Mouse (Mus musculus) urinary bladder, postnatal 4 days (tissue): ENCODE measurements around the gene Zfp280d.
A peak's percentile ranks its signal among the peaks of the same experiment; 100 is the strongest.

Experiments
- DNase-seq, 2 experiments: peaks; one replicate each; pipeline ENCODE4 v3.0.0; 2021 to 2022; ENCODE audit warnings: low spot score in 2 of 2

The Zfp280d gene

GRCm38 (mm10) chr9:72274677-72275076 is at the start of gene Zfp280d:
Zfp280d (plus strand) TSS chr9:72274860.
- DNase-seq = peak; percentile 89 to 91

GRCm38 (mm10) chr9:72226536-72226935 is 48.1 kb upstream of the Zfp280d start:
- DNase-seq = no peak

DNA sequence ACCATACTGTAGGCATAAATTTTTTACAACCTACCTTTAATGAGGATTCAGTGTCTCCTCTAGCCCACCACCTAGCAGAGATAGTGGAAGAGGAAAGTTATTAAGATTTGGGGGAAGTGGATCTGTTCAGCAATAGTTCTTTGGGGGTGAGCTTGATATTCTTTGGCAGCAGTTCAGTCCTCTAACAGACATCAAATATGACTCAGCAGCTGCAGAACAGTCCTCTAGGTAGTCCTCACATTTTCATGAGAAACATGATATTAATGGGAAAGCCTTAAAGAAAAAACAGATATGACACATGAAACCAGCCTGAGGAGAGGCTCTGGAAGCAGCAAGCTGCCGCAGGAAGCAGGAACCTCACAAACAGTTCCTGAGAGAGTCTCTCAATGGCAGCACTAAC is 22.0 kb upstream of the Zfp280d start:
- DNase-seq = no peak

DNA sequence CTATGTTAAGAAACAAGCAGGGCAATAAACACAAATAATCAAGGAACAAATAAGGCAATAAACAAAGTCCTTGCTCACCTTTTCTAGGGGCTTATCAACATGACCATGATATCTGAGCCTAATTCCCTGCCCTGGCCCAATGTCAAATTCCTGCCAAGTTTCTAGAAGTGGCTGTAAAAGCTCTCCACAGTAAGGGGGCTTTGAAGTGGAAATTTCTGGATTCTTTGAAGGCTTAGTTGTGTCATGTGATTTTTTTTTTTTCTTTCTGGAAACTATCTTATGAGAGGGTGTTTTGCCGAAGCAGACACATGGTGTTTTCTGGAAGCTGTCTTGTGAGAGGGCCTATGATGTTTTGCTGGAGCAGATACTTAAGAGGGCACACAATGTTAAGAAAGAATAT is 19.4 kb upstream of the Zfp280d start:
- DNase-seq = no peak

DNA sequence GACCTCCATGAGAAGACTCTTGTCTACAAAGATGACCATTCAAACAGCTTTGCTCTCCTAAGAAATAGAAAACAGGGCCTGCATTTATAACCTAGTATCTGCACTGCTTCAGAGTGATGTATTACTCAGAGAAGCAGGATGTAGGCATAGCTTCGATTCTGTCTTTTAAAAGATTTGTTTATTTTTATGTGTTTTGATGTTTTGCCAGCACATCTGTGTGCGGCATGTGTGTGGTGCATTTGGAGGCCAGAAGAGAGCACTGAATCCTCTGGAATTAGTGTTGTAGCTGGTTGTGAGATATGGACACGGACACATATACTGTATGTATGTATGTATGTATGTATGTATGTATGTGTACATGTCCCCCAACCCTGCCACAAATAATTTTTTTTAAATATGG is 18.0 kb upstream of the Zfp280d start:
- DNase-seq = no peak

DNA sequence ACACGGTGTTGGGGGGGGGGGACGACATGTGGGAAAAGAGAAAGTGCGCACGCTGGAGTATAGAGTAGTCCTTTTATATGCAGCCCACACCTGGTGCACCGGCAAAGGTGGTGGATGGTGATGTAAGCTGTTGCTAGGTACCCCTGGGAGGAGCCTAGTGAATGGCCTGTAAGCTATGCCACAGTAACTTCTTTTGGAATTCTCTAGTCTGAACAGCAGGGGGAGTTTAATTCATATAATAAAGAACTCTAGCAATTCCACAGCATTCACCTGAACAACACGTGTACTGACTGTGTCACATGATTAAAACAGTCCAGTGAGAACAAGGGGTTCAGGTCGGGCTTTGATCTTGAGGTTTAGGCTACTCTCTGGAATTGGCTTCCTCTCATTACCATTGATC is 14.3 kb upstream of the Zfp280d start:
- DNase-seq = no peak

- no peak for DNase-seq
These were observed 9.8 kb upstream of the Zfp280d start for GRCm38 (mm10) chr9:72264859-72265258.

DNA sequence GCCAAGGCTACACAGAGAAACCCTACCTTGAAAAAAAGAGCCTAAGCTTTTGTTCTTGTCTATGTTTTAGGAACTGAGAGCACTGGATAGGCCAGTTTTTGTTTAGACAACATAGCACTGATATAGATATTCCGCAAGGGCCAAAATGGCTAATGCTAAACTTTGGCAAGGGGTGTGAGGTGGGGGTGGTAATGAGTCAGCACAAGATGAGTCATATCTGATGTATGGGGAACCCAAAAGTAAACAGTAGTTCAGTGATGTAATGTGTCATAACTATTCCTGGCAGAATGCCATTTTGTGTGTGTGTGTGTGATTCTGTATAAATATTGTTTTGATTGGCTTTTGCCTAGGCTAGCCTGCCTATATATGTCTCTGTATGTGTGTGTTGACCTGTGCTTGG is 4.5 kb upstream of the Zfp280d start:
- DNase-seq = no peak

DNA sequence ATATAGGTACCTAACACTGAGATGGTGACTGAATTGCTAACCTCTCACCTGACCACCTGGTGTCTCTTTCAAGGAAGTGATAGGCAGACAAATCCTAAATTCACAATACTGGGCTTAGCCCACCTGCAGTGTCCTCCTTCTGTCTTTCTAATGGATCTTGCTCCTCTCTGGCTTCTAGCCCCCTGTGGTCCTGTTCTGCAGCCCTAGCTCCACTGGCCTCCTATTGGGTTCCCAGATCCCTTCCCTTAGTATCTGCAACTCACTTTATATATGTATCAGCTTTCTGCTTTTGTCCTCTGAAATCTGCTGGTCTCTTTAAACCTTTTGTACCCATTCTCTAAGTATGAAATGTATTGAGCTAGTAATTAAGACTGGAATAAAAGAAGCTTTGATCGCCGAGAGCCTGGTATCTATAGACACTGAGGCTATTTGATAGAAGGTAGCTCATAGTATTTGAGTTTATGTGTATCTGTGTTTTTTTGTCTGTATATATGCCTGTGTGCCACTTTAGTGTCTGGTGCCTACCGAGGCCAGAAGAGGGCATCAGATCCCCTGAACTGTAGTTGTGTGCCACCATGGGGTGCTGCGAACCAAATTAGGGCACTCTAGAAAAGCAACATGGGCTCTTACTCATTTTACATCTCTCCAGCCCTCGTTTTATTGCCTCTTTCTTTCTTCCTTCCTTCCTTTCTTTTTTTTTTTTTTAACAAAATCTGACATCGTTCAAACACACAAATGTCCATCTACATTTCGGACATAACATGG is 832 bp upstream of the Zfp280d start:
- DNase-seq = no peak

DNA sequence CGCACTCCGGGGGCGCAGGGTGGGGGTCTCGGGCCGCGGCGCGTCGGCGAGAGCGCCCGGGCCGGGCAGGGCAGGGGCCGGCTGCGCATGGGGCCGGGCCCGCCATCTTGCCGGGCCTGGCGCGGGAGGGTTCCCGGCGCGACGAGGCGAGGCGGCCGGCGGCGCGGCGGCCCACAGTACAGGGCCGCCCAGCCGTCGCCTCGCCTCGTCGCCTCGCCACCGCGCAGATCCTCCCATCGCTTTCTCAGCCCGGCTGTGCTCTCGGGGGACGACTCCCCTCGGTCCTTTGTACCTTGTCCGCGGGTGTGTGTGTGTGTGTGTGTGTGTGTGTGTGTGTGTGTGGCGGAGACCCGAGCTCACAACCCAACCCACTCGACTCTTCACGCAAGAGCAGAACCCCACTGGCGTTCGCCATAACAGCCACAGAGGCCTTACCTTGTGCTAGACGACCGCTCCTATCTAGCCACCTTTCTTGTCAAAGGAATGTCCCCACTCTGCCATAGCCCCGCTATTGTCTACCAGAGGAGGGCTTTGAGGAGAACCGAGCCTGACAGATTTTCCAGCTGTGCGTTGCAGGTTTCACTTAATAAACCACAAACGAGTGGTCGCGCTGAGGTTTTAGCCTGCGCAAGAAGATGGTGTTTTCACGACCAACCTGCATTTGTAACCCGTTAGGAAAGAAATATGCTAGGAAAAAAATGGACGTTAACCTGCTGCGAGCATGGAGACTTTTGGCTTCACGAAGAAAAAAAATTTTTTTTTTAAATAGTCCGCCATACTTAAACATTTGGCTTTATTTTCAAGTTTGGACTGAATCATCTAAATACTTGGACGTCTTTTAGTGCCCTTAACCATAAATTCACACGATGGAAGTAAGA is 680 bp downstream of the Zfp280d start:
- DNase-seq = peak; percentile 31 to 64

GRCm38 (mm10) chr9:72275979-72276500 is 1.4 kb downstream of the Zfp280d start:
- DNase-seq = no peak

- DNase-seq = no peak
These were observed 2.3 kb downstream of the Zfp280d start for GRCm38 (mm10) chr9:72276941-72277340.

DNA sequence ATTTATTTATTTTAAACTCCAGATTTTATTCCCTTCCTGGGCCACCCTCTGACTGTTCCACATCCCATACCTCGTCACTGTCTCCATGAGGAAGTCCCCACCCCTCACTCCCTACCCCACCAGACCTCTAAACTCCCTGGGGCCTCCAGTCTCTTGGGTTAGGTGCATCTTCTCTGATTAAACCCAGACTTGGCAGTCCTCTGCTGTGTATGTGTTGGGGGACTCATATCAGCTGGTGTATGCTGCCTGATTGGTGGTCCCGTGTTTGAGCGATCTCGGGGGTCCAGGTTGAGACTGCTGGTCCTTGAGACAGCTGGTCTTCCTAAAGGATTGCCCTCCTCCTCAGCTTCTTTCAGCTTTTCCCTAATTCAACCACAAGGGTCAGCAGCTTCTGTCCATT is 5.3 kb downstream of the Zfp280d start:
- no peak for DNase-seq

- no peak for DNase-seq
These were observed 13.0 kb downstream of the Zfp280d start for GRCm38 (mm10) chr9:72287696-72288095.

DNA sequence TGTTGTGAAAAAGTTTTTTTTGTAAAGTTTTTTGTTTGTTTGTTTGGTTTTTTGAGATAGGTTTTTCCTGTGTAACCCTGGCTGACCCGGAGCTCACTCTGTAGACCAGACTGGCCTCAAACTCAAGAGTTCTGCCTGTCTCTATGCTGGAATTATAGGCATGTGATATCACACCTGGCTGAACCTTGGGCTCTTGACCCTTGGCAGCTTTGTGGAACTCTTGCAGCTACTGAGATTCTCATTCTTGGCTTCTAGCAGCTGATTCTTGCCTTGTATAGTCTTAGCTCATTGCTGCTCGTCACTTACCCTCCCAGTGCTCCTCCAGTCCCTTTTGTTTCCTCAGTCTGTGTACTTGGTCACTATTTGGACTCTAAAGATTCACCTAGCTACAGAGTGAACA is 13.6 kb downstream of the Zfp280d start:
- DNase-seq = no peak

GRCm38 (mm10) chr9:72289094-72289493 is 14.4 kb downstream of the Zfp280d start:
- DNase-seq = no peak

DNA sequence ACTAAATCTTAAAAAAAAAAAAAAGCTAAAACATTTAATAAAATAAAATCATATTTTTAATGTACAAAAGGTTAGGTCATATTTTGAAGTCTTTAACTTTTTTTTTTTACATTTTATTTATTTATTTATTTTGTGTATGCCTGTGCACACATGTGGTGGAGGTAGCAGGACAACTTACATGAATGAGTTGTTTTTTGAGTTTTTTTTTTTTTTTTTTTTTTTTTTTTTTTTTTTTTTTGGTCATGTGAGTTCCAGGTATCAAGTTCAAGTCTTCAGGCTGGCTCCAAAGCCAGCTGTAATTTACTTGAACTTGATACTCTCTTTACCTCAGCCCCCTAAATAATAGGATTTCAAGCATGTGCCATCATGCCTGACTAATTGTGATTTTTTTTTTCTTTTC is 19.4 kb downstream of the Zfp280d start:
- no peak for DNase-seq

DNA sequence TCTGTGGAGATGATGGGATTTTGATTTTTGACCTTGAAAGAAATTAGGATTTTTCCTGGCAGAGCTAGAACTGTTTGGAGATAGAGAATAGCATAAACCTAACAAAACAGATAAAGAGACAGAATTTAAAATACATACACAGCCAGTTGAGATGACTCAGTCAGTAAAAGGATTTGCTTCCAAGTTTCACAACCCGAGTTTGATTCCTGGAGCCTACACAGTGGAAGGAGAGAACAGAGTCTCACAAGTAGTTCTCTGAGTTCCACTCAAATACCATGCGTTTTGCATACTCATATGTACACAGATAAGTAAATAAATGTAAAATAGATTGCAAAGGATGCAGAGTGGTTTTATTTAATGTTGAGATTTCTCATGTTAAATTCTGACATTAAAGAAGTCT is 35.1 kb downstream of the Zfp280d start:
- no peak for DNase-seq

- no peak for DNase-seq
These were observed 58.6 kb downstream of the Zfp280d start for GRCm38 (mm10) chr9:72333221-72333620.

DNA sequence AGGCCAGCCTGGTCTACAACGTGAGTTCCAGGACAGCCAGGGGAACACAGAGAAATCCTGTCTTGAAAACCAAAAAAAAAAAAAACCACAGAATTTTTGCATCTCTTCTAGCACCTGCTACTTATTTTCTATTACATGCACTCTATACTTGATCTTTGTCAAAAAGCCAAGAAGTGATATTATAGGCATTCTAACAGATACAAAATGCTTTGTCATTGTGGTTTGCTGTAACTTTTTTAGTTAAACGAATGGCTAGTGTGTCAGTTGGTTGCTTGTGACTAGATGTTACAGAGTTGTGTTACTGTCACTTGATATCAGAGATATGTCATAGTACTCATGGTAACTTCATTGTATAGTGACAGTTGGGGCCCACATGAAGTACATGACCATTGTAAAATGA is 61.4 kb downstream of the Zfp280d start:
- DNase-seq = no peak

- DNase-seq = no peak
These were observed 64.5 kb downstream of the Zfp280d start for GRCm38 (mm10) chr9:72339119-72339518.

DNA sequence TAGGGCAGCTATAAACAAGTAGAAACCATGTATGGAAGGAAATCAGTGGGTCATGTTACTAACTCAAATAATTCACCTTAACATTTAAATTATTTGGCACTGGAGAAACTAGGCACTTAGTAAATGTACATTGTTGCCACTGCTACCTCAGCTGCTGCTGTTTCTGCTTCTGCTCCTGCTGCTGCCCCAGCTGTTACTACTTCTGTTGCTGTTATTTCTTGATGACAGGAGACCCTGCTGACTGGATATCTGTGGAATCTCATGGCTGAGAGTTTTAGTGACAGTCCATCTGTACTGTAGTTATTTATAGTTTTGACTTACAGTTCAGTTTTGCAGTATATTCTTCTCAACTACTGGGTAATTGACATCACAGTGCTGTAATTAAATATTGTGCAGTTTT is 69.2 kb downstream of the Zfp280d start:
- no peak for DNase-seq

GRCm38 (mm10) chr9:72372359-72372758 is 97.7 kb downstream of the Zfp280d start:
- DNase-seq = no peak
